Mouse (Mus musculus): ENCODE measurements around the gene Btbd2. TPM values are rescaled to one million over a fixed set of nuclear protein-coding genes. Genes with fewer than 3 reads are reported as not detected.
A peak's percentile ranks its signal among the peaks of the same experiment; 100 is the strongest.

The Btbd2 gene
- polyA plus RNA-seq, 1 experiment: 49.5 TPM

DNA sequence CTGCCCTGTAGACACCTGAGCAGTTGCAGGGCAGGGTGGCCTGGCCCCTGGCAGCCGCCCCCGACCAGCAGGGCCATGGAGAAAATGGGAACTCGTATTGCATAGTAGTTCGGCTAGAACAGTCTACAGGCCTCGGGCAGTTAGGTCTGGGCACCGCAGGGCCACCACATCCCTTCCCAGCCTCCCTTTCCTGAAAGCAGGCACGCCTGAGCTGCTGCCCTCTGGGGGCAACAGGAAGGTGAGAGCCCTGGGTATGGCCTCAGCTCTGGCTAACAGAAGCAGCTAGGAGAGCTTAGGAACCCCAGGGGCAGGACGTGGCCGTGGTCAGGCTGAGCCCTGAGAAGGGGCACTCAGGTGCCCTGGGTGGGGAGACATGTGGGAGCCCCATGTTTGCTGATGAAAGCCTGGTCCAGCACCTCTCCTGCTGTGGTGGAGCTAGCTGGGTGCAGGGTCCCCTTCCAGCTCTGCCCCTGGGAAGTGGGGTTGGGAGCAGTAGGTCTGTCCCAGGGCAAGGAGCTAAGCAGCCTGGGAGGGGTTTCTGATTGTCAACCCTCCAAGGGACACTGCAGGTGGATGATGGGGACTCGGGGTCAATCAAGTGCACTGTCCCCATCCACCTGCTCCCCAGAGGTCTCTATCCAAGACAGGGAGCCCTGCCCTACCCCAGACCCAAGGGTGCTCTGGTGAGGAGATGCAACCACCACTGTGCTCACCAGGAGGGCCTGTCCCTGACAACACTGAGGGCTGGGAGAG, 9.3 kb upstream of the Btbd2 start:
- peak overlapping the region; percentile 17 for H3K27ac ChIP-seq (ENCODE audit: insufficient read depth, low read length)
- H3K4me3 ChIP-seq (ENCODE audit: extremely low read depth, insufficient read depth, insufficient read length): no peak overlapping the region
- no peak for DNase-seq (ENCODE audit: low read depth in 1 of 2, low spot score in 2 of 2)
- peaks cover 51% of the 10 kb centered on the region for H3K36me3 ChIP-seq (ENCODE audit: control insufficient read depth, insufficient read depth, low read length)
- H3K27me3 ChIP-seq (ENCODE audit: control insufficient read depth, insufficient read depth, low read length): no peaks in the 10 kb centered on the region
- TF ChIP-seq POLR2A (IDR thresholded peaks at IDR 0.05; ENCODE audit: low read depth, low read length) (no peak), CTCF (IDR thresholded peaks at IDR 0.05; ENCODE audit: extremely low read depth, insufficient read depth, insufficient read length, insufficient replicate concordance) (no peak)
- WGBS: 45% methylated on average over 10 of the region's 10 CpGs
- H3K4me1 ChIP-seq (ENCODE audit: control insufficient read depth, insufficient read depth, insufficient read length): peaks cover 51% of the 10 kb centered on the region

DNA sequence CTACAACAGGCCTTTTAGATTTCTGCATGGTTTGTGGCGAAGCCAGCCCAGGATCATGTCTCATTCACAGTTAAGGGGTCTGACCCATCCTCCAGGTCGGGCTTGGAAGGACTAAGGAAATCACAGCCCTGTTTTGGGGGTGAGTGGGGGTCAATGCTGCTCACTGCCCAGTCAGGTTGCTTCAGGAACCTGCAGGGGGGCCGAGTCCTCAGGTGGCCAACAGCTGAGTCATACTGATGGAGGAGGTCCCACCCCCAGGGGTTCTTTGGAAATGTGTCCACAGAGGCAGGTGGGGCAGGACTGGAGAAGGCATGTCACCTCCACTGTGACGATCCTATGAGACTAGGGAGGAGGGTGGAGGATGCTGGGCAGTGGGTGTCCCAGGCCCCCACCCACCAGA, 8.6 kb upstream of the Btbd2 start:
- Histone ChIP-seq H3K36me3 (ENCODE audit: control insufficient read depth, insufficient read depth, low read length) (peaks cover 45% of the 10 kb centered on the region), H3K27ac (ENCODE audit: insufficient read depth, low read length) (peak overlapping the region; percentile 45), H3K4me1 (ENCODE audit: control insufficient read depth, insufficient read depth, insufficient read length) (peaks cover 55% of the 10 kb centered on the region), H3K4me3 (ENCODE audit: extremely low read depth, insufficient read depth, insufficient read length) (no peak overlapping the region), H3K27me3 (ENCODE audit: control insufficient read depth, insufficient read depth, low read length) (no peaks in the 10 kb centered on the region)
- WGBS: 56% methylated on average over 4 of the region's 4 CpGs
- DNase-seq (ENCODE audit: low read depth in 1 of 2, low spot score in 2 of 2): no peak
- TF ChIP-seq POLR2A (IDR thresholded peaks at IDR 0.05; ENCODE audit: low read depth, low read length) (no peak), CTCF (IDR thresholded peaks at IDR 0.05; ENCODE audit: extremely low read depth, insufficient read depth, insufficient read length, insufficient replicate concordance) (no peak)

DNA sequence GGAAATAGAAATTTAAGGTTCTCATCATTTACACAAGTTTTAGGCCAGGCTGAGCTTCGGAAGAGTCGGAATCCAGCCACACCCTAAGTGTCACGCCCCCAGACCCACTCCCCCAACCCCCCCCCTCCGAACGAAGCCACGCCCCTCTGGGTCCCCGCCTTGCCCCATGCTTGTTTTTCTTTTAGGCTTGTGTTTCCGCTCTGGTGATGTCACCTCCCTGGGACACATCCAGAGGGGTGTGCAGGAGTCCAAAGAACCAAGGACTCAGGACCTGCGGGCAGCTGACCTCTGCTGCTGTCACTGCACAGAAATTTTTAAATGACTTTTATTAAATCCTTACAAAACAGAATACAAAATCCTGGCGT, 8.1 kb upstream of the Btbd2 start:
- Histone ChIP-seq H3K27me3 (ENCODE audit: control insufficient read depth, insufficient read depth, low read length) (no peaks in the 10 kb centered on the region), H3K36me3 (ENCODE audit: control insufficient read depth, insufficient read depth, low read length) (peaks cover 42% of the 10 kb centered on the region), H3K4me3 (ENCODE audit: extremely low read depth, insufficient read depth, insufficient read length) (no peak overlapping the region), H3K4me1 (ENCODE audit: control insufficient read depth, insufficient read depth, insufficient read length) (peaks cover 51% of the 10 kb centered on the region), H3K27ac (ENCODE audit: insufficient read depth, low read length) (peak overlapping the region; percentile 78)
- 16% methylated on average over 10 of the region's 10 CpGs for WGBS
- no peak for DNase-seq (ENCODE audit: low read depth in 1 of 2, low spot score in 2 of 2)
- TF ChIP-seq POLR2A (IDR thresholded peaks at IDR 0.05; ENCODE audit: low read depth, low read length): no peak
- no peak for TF ChIP-seq CTCF (IDR thresholded peaks at IDR 0.05; ENCODE audit: extremely low read depth, insufficient read depth, insufficient read length, insufficient replicate concordance)

GRCm38 (mm10) chr10:80664197-80665015, 7.5 kb upstream of the Btbd2 start:
- no peak for DNase-seq (ENCODE audit: low read depth in 1 of 2, low spot score in 2 of 2)
- Histone ChIP-seq H3K36me3 (ENCODE audit: control insufficient read depth, insufficient read depth, low read length) (peaks cover 36% of the 10 kb centered on the region), H3K4me1 (ENCODE audit: control insufficient read depth, insufficient read depth, insufficient read length) (peaks cover 46% of the 10 kb centered on the region), H3K27me3 (ENCODE audit: control insufficient read depth, insufficient read depth, low read length) (no peaks in the 10 kb centered on the region), H3K27ac (ENCODE audit: insufficient read depth, low read length) (peak overlapping the region; percentile 78), H3K4me3 (ENCODE audit: extremely low read depth, insufficient read depth, insufficient read length) (no peak overlapping the region)
- WGBS: 7% methylated on average over 16 of the region's 16 CpGs
- TF ChIP-seq CTCF (IDR thresholded peaks at IDR 0.05; ENCODE audit: extremely low read depth, insufficient read depth, insufficient read length, insufficient replicate concordance): no peak
- no peak for TF ChIP-seq POLR2A (IDR thresholded peaks at IDR 0.05; ENCODE audit: low read depth, low read length)

DNA sequence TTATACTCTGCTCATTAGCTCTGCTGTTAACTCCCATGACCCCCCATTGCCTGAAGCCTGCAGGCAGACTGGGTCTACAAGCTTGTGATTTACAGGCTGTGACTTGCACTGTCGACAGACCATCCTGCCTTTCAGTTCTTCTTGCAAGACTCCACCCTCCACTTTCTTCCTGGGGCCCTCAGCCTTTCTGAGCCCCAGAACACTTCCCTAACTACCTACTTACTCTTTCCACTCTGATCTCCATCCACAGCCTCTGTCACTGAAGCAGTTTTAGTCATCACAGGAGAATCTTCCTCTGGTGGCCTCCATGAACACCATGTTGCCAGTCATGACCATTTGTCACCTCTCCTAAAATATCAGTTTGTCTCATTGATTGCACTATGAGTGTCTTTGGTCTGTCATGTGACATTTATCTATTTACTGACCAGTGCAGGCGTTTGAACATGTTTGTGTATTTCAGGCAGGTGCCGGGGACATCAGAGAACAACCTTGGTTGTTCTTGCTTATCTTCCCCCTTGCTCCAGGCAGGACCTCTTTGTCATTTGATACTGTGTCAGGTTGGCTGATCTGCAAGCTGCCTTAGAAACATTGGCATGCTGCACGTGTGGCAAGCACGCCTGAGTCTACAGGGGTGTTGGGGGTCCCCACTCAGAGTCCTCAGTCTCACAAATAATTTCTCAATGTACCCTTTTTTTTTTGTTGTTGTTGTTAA, 6.8 kb upstream of the Btbd2 start:
- H3K4me1 ChIP-seq (ENCODE audit: control insufficient read depth, insufficient read depth, insufficient read length): peaks cover 46% of the 10 kb centered on the region
- DNase-seq (ENCODE audit: low read depth in 1 of 2, low spot score in 2 of 2): peak in 1 of 2 experiments; percentile 58
- H3K27me3 ChIP-seq (ENCODE audit: control insufficient read depth, insufficient read depth, low read length): no peaks in the 10 kb centered on the region
- peak overlapping the region; percentile 78 for H3K27ac ChIP-seq (ENCODE audit: insufficient read depth, low read length)
- TF ChIP-seq POLR2A (IDR thresholded peaks at IDR 0.05; ENCODE audit: low read depth, low read length) (no peak; the same call in 1 of the 2 replicates), CTCF (IDR thresholded peaks at IDR 0.05; ENCODE audit: extremely low read depth, insufficient read depth, insufficient read length, insufficient replicate concordance) (no peak)
- no peak overlapping the region for H3K4me3 ChIP-seq (ENCODE audit: extremely low read depth, insufficient read depth, insufficient read length)
- 25% methylated on average over 5 of the region's 5 CpGs for WGBS
- H3K36me3 ChIP-seq (ENCODE audit: control insufficient read depth, insufficient read depth, low read length): peaks cover 28% of the 10 kb centered on the region

GRCm38 (mm10) chr10:80661149-80661548, 4.3 kb upstream of the Btbd2 start:
- WGBS: 38% methylated on average over 5 of the region's 5 CpGs
- Histone ChIP-seq H3K36me3 (ENCODE audit: control insufficient read depth, insufficient read depth, low read length) (peaks cover 4% of the 10 kb centered on the region), H3K4me1 (ENCODE audit: control insufficient read depth, insufficient read depth, insufficient read length) (peaks cover 59% of the 10 kb centered on the region), H3K4me3 (ENCODE audit: extremely low read depth, insufficient read depth, insufficient read length) (no peak overlapping the region), H3K27me3 (ENCODE audit: control insufficient read depth, insufficient read depth, low read length) (no peaks in the 10 kb centered on the region), H3K27ac (ENCODE audit: insufficient read depth, low read length) (no peak overlapping the region)
- TF ChIP-seq POLR2A (IDR thresholded peaks at IDR 0.05; ENCODE audit: low read depth, low read length): no peak
- peak; percentile 61; the same call in 1 of the 2 replicates for TF ChIP-seq CTCF (IDR thresholded peaks at IDR 0.05; ENCODE audit: extremely low read depth, insufficient read depth, insufficient read length, insufficient replicate concordance)
- peak; percentile 45 to 67 for DNase-seq (ENCODE audit: low read depth in 1 of 2, low spot score in 2 of 2)
